Mouse (Mus musculus): ENCODE results near the gene Mapk13.
"Not testable (repeated sequence)": the region's sequence is repeated elsewhere in the genome, so short reads cannot be mapped to it uniquely, and the experiment has no call there.

DNA sequence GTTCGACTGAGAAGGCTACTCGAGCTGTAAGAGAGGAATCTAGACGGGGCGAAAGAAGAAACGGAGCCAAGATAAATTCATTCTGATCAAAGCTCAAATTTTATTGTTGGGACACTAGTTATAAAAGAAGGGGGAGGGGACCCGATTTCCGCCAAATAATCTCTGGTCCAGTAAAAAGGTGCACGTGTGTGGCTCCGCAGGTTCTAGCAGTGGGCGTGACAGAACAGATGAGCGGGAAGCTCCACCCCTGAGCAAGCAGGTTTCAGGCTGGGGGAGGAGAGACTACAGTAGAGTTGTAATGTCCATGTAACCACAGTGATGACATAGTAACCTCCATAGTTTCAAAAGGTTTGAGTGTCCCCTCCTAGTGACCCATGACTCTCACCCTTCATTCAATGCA lies 41.6 kb upstream of the Mapk13 start:
- not testable (repeated sequence) for TF ChIP-seq POLR2A (IDR thresholded peaks at IDR 0.05; ENCODE audit: borderline replicate concordance, low read depth, low read length); CTCF (IDR thresholded peaks at IDR 0.05; ENCODE audit: low read depth, low read length)
